Mouse (Mus musculus) right cerebral cortex, postnatal 4 days (tissue): ENCODE results near the gene Prex1.
"Not testable (repeated sequence)": the region's sequence is repeated elsewhere in the genome, so short reads cannot be mapped to it uniquely, and the experiment has no call there.

Experiments
- DNase-seq: peaks from one replicate; pipeline ENCODE4 v3.0.0-alpha.2; 2022

Gene Prex1

DNA sequence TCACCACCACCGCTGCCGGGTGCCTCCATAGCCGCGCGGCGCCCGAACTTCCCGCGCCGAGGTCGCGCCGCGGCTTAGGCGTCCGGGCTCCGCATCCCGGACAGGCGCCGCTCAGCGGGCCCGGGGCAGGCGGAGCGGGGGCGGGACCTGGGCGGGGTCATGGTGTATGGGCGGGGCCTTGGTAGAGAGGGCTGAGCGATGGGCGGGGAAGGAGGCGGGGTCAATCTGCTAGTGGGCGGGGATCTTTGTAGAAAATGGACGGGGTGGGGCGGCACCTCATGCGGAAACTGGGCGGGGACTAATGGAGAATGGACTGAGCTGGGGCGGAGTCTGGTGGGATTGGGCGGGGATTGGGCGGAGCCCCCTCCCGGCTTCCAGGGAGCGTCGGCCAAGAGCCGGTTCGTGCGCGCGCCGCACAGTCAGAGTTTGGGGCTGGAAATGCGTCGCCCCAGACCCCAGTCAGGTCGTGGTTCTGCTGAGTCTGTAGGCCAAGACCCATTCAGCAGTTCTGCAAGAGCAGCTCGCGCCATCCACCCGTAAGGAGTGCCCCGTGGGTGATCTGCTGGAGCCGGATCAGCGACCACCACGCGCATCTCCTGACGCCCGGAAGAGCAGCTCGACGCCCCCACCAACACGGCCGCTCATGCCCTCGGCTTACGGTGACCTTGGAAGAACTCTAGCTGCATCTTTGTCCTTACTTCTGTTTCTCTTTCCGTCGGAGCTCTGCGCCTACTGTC, at the start of gene Prex1:
TSS of gene Prex1 (minus strand) at position 143 of the 737 bp plus-strand sequence.
- peak; percentile 97 for DNase-seq

- DNase-seq = no peak
Observed at GRCm38 (mm10) chr2:166757969-166758368, 44.3 kb upstream of the Prex1 start.

DNA sequence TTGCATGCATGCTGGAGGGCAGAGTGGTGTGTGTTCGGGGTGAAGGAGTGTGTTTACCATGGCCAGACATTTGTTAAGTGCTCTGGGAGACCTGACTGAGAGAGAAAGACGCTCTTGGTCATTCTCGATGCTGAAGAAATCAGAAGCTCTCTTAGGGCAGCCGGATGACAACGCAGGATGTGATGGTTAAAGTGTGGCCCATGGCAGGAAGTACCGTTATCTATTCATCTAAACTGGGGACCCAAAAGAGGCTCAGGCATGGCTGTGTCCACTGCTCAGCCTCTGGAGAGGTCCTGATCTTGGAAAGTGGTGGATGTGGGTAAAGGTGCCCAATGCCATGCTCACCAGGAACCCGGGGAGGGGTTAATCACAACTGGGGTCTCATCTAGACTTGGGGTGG, 41.1 kb upstream of the Prex1 start:
- DNase-seq = no peak

DNA sequence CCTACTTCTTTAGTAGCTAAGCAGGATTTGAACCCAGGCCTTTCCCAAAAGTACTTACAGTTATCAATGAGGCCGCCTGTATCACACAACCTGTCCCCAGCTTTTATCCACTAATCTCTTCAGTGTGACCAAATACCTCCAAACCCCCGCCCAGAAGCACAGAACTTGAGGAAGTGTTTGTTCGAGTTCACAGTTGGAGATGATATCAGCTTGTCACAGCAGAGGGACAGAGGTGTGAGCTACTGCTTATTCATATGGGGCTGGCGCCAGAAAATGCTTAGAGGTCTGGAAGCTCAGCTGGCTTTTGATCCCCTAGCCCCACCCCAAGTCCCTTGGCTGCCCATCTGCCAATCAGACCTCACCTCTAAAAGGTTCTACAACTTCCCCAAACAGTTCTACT, 40.6 kb upstream of the Prex1 start:
- no peak for DNase-seq

GRCm38 (mm10) chr2:166750620-166751191, 37.1 kb upstream of the Prex1 start:
- DNase-seq = no peak

- not testable (repeated sequence) for DNase-seq
Observed at GRCm38 (mm10) chr2:166746261-166746913, 32.8 kb upstream of the Prex1 start.

DNA sequence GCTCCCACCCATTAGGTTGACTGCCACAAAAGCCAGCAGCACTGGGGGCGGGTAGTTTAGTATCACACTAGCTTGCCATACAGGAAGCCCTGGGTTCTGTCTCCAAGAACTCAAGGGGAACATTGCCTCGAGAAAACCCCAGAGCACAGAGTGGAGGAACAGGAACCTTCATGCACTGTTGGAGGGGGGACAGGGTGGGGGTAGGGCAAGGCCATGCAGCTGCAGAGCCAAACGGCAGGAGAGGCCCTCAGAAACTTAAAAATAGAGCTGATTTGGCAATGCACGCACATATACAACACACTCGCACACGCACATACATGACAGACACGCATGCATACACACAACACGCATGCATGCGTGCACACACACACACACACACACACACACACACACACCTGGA, 32.2 kb upstream of the Prex1 start:
- DNase-seq = no peak

- DNase-seq = no peak
Observed at GRCm38 (mm10) chr2:166744433-166744832, 30.8 kb upstream of the Prex1 start.

- DNase-seq = no peak
Observed at GRCm38 (mm10) chr2:166743504-166743903, 29.9 kb upstream of the Prex1 start.

DNA sequence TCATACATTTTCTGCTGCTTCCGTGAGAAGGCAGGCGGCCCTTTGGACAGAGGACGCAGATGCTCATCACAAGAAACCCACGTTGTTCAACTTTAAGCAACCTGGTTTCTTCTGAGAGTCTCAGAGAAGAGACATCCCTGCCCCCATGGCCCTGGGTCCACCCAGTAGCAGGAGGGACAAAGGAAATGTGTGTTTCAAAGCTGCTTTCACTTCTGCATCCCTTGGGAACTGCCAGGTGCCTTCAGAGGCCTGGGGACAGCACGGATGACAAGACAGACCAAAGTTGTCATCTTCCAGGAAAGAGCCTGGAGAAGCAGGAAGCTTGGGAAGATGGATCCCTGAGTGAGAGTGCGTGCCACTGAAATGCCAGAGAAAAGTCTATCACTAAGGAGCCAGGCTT, 27.8 kb upstream of the Prex1 start:
- DNase-seq = no peak

GRCm38 (mm10) chr2:166740396-166740795, 26.8 kb upstream of the Prex1 start:
- no peak for DNase-seq

- DNase-seq = peak; percentile 55
Observed at GRCm38 (mm10) chr2:166737307-166737706, 23.7 kb upstream of the Prex1 start.

- DNase-seq = no peak
Observed at GRCm38 (mm10) chr2:166735469-166736001, 21.9 kb upstream of the Prex1 start.

- DNase-seq = no peak
Observed at GRCm38 (mm10) chr2:166732860-166733259, 19.2 kb upstream of the Prex1 start.

DNA sequence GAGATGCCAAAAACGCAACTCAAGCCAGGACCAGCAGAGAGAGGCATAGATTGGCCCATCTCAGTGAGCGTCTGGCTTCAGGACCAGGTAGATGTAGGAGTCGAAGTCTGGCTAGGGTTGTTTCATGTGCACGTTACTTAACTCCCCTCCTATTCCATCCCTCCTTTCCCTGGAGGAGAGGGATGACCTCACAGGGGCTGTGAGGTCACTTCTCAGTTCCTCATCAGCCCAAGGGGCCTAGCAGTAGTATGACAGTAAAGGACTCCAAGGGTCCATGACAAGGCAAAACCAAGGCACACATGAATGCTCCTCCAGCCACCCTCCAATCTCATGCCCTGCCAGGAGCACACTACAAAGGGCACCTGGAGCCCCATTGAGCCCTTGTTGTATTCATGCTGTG, 18.5 kb upstream of the Prex1 start:
- DNase-seq = no peak

DNA sequence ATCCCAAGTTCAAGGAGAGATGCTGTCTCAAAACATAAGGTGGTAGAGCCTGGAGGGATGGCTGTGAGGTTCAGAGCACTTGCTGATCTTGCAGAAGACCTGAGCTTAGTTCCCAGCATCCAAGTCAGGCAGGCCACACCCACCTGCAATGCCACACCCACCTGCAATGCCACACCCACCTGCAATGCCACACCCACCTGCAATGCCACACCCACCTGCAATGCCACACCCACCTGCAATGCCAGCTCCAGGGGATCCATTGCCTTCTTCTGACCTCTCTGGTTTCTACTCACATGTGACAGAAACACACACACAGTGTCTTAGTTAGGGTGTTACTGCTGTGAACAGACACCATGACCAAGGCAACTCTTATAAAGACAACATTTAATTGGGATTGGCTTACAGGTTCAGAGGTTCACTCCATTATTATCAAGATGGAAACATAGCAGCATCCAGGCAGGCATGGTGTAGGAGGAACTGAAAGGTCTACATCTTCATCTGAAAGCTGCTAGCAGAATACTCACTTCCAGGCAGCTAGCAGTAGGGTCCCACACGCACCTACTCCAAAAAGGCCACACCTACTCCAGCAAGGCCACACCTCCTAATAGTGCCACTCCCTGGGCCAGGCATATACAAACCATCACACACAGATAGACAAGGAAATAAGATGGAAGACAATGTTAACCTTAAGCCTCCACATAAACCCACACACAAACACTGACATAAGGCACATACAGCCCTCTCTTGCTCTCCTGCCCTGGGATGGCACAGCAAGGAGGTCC, 17.7 kb upstream of the Prex1 start:
- DNase-seq = not testable (repeated sequence)

DNA sequence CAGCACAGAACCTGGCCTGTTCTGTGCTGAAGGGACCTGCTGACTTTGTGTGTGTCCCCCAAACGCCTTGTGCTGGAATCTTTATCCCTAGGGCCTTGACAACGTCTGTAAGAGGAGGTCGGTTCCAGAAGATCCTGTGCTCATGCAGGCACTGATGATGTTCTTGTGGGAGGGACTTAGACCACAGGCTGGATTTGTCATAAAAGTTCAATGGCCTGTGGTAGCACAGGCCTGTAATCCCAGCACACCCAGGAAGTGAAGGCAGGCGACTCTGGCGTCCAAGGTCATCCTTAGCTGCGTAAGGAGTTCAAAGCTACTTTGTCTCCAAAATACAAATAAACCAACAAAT, 16.9 kb upstream of the Prex1 start:
- DNase-seq = no peak

DNA sequence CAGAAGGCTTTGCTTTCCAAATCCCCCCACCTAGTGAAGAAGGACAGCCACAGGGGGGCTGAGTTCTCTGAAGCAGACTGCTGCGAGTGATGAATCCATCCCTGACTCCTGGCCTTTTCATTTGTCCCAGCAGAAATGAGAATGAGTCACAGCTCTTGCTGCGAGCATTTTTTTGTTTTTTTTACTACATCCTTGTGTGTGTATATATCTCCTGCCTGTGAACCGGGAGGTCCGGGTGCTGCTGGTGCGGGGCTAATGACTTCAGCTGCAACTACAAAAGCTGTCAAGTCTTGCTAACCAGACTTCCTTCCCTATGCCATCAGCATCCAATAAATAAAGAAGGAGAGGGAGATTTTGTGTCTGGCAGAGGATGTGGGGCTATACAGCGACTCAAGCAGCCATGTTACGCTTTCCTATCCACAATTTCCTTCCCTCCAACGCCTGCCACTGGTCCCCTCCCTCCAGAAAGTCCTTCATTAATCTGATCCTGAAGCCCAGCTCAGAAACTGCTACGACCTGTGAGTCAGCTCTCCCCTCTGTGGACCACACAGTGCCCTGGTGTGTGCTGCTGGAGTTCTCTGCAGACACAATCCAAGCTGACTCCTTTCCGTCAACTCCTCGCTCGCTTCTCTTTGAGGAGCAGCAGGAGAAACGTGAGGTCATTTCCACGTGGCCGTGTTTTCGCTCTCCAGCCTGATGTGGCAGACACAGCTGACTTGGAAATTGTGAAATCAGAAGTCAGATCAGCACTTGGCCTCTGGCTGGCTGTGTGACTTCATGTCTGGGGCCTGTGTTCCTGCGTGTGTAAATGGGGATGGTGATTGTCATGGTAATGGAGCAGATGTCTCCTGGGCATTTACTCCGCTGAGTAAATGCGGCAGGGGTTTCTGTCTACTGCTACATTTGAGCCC, 16.3 kb upstream of the Prex1 start:
- DNase-seq = no peak

GRCm38 (mm10) chr2:166729045-166729444, 15.4 kb upstream of the Prex1 start:
- no peak for DNase-seq

DNA sequence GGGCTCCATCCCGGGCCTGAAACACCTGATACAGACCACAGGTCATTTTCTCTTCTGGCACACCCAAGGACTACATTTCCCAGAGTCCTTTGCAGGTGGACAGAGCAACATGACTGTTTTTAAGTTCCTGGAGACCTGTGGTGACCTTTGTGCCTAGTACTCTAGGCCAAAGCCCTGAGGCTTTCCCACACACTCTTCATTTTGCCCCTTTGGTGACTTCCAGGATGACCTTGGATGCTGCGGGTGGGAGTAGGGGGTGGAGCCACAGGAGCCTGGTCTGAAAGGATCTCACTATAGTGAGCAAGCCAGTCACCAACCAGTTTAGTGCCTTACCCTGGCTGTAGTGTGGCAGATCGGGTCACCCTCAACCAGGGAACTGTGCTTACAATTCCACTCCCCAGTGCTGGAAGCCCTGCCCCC, 14.6 kb upstream of the Prex1 start:
- DNase-seq = no peak

GRCm38 (mm10) chr2:166727790-166728189, 14.2 kb upstream of the Prex1 start:
- no peak for DNase-seq

DNA sequence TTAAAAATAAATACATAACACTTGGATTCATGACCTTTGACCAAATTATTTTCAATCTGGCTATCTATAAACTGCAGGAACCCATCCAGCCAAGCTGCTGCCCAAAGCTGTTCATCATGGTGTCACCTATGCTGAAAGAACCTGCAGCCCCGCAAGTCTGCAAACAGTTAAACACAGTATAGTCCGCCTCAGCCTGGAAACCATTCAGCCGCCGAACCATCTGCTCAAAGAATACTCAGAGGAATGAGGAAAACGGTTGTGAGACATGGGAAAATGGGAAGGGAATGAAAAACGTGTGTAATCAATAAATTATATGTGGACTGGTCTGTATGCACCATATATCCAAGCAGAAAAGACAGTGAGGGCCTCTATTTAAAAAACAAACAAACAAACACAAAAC, 13.3 kb upstream of the Prex1 start:
- peak; percentile 40 for DNase-seq
